Mouse (Mus musculus) gastrocnemius, postnatal 25 days (tissue): Measurements from ENCODE around the gene Arhgap19. TPM values are rescaled to one million over a fixed set of nuclear protein-coding genes. Genes with fewer than 3 reads are reported as not detected.

Experiments
- DNase-seq: peaks from one replicate; pipeline ENCODE4 v3.0.0; 2022
- total RNA-seq, 2 experiments: library from RNA; stranded (reverse); gene quantifications; 1 replicate in 1 of 2; 2 replicates in 1 of 2; pipeline ENCODE4 v1.2.3; 2021

Gene Arhgap19
- total RNA-seq, 2 experiments from 2014 or later, result 6.1 to 8.1 TPM

- DNase-seq, result no peak
Measured at GRCm38 (mm10) chr19:41831718-41832391, 30.0 kb upstream of the Arhgap19 start.

GRCm38 (mm10) chr19:41831101-41831570, 29.3 kb upstream of the Arhgap19 start:
- peak; percentile 38 for DNase-seq

GRCm38 (mm10) chr19:41830106-41831031, 28.5 kb upstream of the Arhgap19 start:
- peak; percentile 76 for DNase-seq

GRCm38 (mm10) chr19:41829381-41830105, 27.7 kb upstream of the Arhgap19 start, which contains the start of gene Frat1:
Frat1 (plus strand) TSS chr19:41829970.
- peak; percentile 84 for DNase-seq

- DNase-seq, result no peak
Measured at GRCm38 (mm10) chr19:41828941-41829340, 27.1 kb upstream of the Arhgap19 start.

DNA sequence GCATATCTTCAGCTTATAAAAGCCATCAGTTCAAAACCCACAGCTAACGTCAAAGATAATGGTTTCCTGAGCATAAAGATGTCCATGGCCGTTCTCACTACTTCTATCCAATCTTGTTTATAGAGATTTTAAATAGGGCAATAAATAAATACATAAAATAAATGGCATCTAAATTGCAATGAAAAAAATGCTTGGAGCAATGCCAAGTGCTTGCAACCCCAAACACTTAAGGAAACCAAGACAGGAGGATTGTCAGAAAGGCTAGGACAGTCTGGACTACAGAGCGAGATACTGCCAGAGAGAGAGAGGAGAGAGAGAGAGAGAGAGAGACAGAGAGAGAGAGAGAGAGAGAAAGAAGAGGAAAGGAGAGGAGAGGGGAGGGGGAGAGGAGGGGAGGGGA, 24.7 kb upstream of the Arhgap19 start:
- DNase-seq, result no peak

GRCm38 (mm10) chr19:41824950-41825349, 23.1 kb upstream of the Arhgap19 start:
- DNase-seq, result no peak

DNA sequence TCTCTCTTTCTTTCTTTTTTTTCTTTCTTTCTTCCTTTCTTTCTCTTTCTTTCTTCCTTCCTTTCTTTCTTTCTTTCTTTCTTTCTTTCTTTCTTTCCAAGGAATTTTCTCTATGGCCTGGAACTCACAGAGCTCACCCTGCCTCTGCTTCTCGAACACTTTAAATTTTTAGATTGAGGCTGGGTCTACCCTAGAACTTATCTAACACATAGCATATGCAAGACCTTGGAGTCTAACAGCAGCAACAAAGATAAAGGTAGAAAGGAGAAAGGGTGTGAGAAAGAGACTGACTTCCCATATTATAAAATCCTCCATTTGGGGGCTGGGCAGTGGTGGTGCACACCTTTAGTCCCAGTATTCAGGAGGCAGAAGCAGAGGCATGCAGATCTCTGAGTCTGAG, 20.7 kb upstream of the Arhgap19 start:
- DNase-seq, result no peak

DNA sequence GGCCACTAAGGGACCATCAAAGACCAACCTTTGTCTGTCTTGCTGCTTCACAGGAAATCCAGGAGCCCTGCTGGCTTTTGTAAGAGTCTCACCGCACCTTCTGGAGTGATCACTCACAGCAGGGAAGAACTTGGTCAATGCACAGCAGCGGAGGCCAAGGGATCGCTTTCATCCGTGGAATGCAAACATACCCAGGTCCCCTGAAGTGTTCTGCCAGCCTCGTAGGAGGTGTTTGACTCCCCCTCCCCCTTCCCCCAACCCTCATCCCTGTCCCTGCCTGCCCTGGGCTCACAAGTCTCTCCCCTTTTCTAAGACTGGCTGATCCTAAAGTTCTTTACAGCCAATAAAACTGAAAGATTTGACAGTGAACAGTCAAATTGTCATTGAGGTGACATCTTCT, 19.6 kb upstream of the Arhgap19 start:
- DNase-seq, result no peak

DNA sequence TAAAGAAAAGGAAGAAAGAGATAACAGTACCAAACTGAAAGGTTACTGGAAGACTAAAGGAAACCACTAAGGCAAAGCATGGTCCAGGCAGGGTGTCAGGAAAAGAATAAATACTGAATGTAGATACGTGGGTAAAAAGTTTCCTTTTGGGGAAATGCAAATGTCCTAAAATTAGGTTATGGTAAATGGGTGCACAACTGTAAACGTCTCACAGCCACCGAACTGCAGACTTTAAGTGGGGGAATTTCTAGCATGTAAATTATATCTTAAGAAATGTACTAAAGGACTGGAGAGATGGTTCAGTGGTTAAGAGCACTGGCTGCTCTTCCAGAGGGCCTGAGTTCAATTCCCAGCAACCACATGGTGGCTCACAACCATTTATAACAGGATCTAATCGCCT, 16.9 kb upstream of the Arhgap19 start:
- no peak for DNase-seq

DNA sequence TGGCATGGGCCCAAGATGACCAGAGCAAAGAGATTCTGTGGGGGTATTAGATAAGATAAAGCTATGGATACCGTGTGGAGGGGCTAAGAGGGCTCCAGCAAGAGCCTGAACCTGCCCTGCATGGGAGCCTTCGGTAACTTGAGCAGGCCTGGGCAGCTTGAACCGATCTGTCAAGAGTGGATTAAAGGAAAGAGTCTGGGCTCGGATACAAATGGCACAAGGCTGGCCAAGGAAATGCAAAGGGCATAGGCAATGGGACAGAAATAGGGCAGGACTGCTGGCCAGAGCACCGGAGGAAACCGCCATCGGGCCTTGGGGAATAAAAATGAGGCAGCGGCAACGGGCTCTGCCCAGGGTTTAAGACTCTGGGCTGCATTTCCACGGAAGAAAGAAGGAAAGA, 15.5 kb upstream of the Arhgap19 start:
- DNase-seq, result peak; percentile 74

- DNase-seq, result peak; percentile 15
Measured at GRCm38 (mm10) chr19:41816915-41817314, 15.1 kb upstream of the Arhgap19 start.

DNA sequence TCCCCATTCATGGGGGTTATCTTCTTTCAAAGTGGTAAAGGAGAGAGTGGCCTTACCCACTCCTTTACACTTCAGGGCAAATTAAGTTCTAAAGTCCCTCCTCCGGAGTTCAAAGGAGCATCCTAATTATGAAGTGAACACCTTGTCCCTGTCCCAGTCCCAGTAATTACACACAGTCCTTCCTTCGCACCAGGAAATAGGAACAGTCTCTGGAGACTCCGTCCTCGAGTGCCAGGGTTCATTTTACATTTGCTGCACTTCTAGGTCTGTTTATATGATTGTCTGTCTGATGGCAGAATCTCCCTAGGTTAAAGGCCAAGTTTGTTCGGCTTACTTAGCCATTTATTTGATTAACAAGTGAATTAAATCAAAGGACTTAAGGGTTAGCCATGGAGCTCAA, 14.6 kb upstream of the Arhgap19 start:
- no peak for DNase-seq

DNA sequence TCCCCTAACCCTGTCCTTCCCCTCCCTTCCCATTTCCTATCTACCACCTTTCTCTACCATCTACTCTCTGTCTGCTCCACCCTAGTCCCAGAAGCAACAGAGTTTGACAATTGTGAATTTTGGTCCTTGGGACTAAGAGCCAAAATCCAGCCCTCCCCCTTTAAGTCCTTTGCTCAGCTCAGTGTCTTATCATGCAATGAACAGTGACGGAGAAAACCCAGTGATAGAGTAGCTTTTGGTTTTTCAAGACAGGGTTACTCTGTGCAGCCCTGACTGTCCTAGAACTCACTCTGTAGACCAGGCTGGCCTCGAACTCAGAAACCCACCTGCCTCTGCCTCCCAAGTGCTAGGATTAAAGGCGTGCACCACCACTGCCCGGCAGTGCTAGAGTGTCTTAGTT, 11.5 kb upstream of the Arhgap19 start:
- DNase-seq, result no peak

DNA sequence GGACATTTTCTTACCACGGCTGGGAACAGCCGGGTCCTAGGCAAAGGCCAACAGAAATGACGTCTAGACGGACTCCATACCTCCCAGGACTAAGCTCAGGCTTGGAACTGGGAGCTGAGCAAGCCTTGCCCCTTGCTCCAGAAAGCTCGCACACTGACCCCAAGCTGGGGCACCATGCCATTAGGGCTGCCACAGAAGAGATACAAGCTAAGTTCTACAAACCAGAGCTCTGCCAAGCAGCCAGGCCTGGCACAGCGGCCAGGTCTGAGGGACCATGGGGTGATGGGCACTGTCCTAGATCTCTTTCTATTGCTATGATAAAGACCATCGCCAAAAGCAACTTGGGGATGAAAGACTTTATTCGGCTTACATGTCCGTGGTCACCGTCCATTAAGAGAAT, 10.7 kb upstream of the Arhgap19 start:
- peak; percentile 28 for DNase-seq

- DNase-seq, result no peak
Measured at GRCm38 (mm10) chr19:41810074-41810473, 8.2 kb upstream of the Arhgap19 start.

- DNase-seq, result no peak
Measured at GRCm38 (mm10) chr19:41808104-41808634, 6.3 kb upstream of the Arhgap19 start.

- DNase-seq, result no peak
Measured at GRCm38 (mm10) chr19:41807497-41807896, 5.7 kb upstream of the Arhgap19 start.

DNA sequence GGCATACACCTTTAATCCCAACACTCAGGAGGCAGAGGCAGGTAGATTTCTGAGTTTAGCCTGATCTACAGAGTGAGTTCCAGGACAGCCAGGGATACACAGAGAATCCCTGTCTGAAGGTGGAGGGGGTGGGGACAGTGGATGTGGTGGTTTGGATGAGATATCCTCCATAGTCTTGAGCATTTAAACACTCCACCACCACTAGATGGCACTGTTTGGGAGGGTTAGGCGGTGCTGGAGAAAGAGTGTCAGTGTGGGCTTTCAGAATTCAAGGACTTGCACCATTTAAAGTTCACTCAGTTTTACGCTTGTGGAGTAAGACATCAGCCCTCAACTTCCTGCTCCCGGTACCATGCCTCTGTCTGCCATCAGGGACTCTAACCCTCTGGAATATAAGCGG, 4.0 kb upstream of the Arhgap19 start:
- DNase-seq, result no peak

- DNase-seq, result no peak
Measured at GRCm38 (mm10) chr19:41803322-41803721, 1.5 kb upstream of the Arhgap19 start.

DNA sequence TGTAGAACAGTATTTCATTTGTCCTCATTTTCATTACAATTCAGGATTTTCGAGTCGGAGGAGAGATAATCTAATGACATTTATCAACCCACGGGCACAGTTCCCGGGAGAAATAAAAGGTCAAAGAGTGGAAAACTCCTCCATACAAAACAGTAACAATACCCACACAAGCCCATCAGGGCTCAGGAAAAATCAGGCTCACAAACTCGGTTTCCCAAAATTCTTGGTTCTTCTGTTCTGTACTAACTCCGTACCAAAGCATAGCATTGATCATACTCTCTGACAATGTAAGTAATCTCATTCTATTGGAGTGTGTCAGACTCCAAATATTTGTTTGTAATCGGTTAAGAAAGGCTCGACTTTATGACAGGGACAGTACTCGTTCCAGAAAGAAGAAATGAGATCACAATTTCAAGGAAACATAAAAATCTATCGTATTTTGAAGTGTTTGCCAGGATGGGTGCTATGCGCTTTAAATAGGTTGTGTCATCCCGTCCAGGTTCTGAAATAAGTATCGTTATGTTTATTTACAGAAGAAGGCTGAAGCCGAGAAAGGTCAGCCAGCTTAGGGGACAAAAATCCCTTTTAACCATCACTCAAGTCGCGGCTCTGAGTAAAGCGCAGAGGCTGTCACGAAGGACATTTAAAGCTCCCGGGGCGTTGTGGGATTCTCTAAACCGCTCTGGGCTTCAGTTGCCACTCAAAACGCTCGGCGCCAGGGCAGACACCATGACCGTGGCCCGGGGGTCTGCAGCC, 683 bp downstream of the Arhgap19 start:
- DNase-seq, result no peak

- DNase-seq, result no peak
Measured at GRCm38 (mm10) chr19:41800451-41800850, 1.4 kb downstream of the Arhgap19 start.
